Mouse (Mus musculus): ENCODE results near the gene Golga7b. TPM values are rescaled to one million over a fixed set of nuclear protein-coding genes. Genes with fewer than 3 reads are reported as not detected.

Golga7b gene
- total RNA-seq (2023): not detected

DNA sequence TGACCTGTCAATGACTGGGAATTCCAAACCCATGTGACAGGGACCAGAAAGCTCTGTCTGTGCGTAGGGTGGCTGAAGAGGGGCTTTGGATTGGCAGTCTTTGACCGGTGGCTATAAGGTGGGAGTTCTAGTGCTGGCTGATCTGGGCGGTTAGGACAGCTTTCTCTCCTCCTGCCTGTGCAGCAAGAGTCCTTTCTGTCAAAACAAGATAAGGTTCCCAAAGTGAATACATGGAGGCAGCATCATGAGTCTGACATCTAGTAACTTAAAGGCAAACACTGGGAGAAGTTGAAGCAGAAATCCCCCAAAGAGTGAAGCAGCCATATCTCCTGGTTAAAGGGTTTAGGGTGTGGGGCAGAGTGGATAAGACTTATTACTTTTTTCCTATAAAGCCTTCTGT is at the start of gene Golga7b:
Gene Golga7b, plus strand, starts transcription at position 56 of the 400 bp plus-strand sequence.

DNA sequence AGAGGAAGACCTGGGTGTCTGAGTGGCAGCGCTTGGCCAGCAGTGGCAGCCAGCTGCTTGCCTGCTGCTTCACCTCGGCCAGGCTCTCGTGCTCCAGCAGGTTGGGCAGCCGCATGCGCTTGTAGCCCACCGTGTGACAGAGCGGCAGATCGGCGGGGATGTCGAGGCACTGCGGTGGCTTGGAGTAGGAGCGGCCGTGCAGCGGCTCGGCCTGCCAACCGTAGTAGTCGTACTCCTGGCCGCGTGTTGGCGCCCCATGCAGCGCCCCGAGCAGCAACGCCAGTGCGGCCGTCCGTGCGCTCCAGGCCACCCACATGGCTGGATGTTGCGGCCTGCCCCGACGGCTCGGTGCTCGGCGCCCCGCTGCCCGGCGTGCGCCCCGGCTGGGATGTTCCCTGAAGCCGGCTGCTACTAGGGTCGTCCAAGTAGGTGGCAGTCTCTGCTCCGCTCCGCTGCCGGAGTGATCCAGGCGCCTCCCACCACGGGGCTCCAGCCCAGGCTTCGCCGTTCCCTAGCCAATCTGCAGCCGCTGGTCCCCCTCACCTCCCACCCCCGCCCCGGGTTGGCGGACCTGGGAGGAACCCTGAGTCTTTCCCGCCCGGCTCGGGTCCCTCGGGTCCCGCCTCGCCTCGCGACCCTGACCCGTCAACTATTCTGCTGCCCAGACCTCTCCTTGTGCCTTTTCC is 45.5 kb upstream of the Golga7b start, which contains the start of gene Sfrp5:
Gene Sfrp5, minus strand, starts transcription at position 557 of the 686 bp plus-strand sequence.

Other genes starting within 250 kb of the Golga7b start
- not detected for gene Ankrd2, start 211.6 kb upstream of the Golga7b start, total RNA-seq (2023)
- under 1 TPM; 0.28 to 0.64 TPM for gene Hoga1, start 202.0 kb upstream of the Golga7b start, total RNA-seq (2023)
- not detected for gene 4933411K16Rik, start 195.3 kb upstream of the Golga7b start, total RNA-seq (2023)
- under 1 TPM in 1 of 2 experiments, not detected in 1; 0.37 TPM for gene Morn4, start 161.2 kb upstream of the Golga7b start, total RNA-seq (2023)
- gene Pi4k2a, start 157.1 kb upstream of the Golga7b start, total RNA-seq (2023): 10 to 100 TPM; 27.0 to 28.8 TPM
- under 1 TPM; 0.55 to 0.66 TPM for gene Avpi1, start 118.5 kb upstream of the Golga7b start, total RNA-seq (2023)
- 10 to 100 TPM; 15.9 to 16.1 TPM for gene Marveld1, start 100.2 kb upstream of the Golga7b start, total RNA-seq (2023)
- 10 to 100 TPM; 67.1 to 72.4 TPM for gene Zfyve27, start 83.6 kb upstream of the Golga7b start, total RNA-seq (2023)
- not detected for gene Sfrp5, start 45.3 kb upstream of the Golga7b start, total RNA-seq (2023)
- 1 to 10 TPM; 3.6 to 7.5 TPM for gene Crtac1, start 184.2 kb downstream of the Golga7b start, total RNA-seq (2023)

Measured in neutrophil, adult 83 days (primary cell).